ENCODE assay signal across 24 mouse cellular contexts in the genomic region with DNA sequence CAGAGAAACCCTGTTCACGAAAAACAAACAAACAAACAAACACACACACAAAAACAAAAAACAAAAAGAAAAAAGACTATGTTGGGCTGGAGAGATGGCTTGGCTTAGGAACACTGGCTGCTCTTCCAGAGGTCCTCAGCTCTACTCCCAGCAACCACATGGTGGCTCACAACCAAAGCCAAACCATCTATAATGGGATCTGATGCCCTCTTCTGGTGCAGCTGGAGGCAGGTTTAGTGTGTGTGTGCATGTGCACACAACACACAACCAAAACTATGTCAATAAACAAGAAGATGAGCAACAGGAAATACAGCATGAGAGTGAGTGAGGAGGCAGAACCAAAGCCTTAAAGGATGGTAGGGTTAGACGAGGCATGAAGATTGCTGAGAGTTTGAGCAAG. TPM values are rescaled to one million over a fixed set of nuclear protein-coding genes. Genes with fewer than 3 reads are reported as not detected.
DNase-seq lines count a peak whose midpoint lies in the region; ATAC-seq and TF ChIP-seq lines count a peak whose summit lies in the region.
"Had no signal": no experiment of that assay in that cellular context is flagged by ENCODE, and none has a peak within 500 bp of the region (broad histone marks: within the 10 kb centered on the region; RNA-seq: fewer than 3 reads in every experiment).

No protein-coding gene starts in this region.

- in situ Hi-C loops in Patski (cut with MboI; ENCODE audit: low pct_unique_long_range_greater_than_20kb) = no loop called here

- H3K36me3 ChIP-seq in kidney, postnatal 0 days (ENCODE audit: insufficient read depth, low read length) = no peaks in the 10 kb centered on the region
- H3K36me3 ChIP-seq: limb, embryonic 13.5 days; neural tube, embryonic 12.5 days had no signal

- H3K27ac ChIP-seq in kidney, postnatal 0 days = no peak overlapping the region
- H3K27ac ChIP-seq: embryonic facial prominence, embryonic 15.5 days; limb, embryonic 13.5 days; neural tube, embryonic 12.5 days had no signal

- no peak for ATAC-seq in kidney, postnatal 0 days (replicated peaks; ENCODE audit: low FRiP score, low read depth)
- ATAC-seq in Patski = no peak
- ATAC-seq in granulocyte monocyte progenitor cell, adult 5-6 weeks (replicated peaks; ENCODE audit: poor library complexity, severe bottlenecking) = no peak
- ATAC-seq: CD4-positive, CD25-positive, alpha-beta regulatory T cell, adult 4 months had no signal

- POLR2A ChIA-PET in Patski (lab: Charles Lee) = no interaction called here

- H3K9ac ChIP-seq in kidney, postnatal 0 days (ENCODE audit: low read depth, low read length) = no peak overlapping the region
- H3K9ac ChIP-seq: embryonic facial prominence, embryonic 15.5 days; limb, embryonic 13.5 days; neural tube, embryonic 12.5 days had no signal

- H3K4me1 ChIP-seq in kidney, postnatal 0 days (replicated peaks; ENCODE audit: insufficient read depth, low read length) = no peaks in the 10 kb centered on the region

- H3K4me2 ChIP-seq in kidney, postnatal 0 days (ENCODE audit: low read length) = no peak overlapping the region
- H3K4me2 ChIP-seq: embryonic facial prominence, embryonic 15.5 days; limb, embryonic 13.5 days; midbrain, embryonic 11.5 days; neural tube, embryonic 12.5 days had no signal

- WGBS in kidney, postnatal 0 days = 74% methylated on average over 2 of the region's 2 CpGs

- DNase-seq in kidney, postnatal 0 days (ENCODE audit: low spot score) = no peak
- DNase-seq in kidney, adult 11 months = no peak
- DNase-seq in 3T3-L1 (ENCODE audit: low read depth, low spot score) = peak; percentile 28
- DNase-seq in A20 (ENCODE audit: low read depth, low spot score) = peak; percentile 53
- no peak for DNase-seq in Patski (ENCODE audit: low read depth, low spot score)
- no peak for DNase-seq in frontal cortex, postnatal 14 days (ENCODE audit: low spot score in 2 of 2)
- no peak for DNase-seq in kidney, postnatal 4 days
- DNase-seq: adrenal gland, postnatal 36 days; cerebellum, adult 18-20 months; cerebellum, postnatal 36 days; kidney, adult 8-10 months; thymus, postnatal 4 days had no signal

- peak; percentile 56 for TF ChIP-seq CTCF in kidney, postnatal 0 days (IDR thresholded peaks at IDR 0.05; ENCODE audit: low read depth)
- TF ChIP-seq CTCF in Patski (IDR thresholded peaks at IDR 0.05) = peak; percentile 43

- H3K27me3 ChIP-seq in kidney, postnatal 0 days (ENCODE audit: insufficient read depth, low read length) = no peaks in the 10 kb centered on the region
- H3K27me3 ChIP-seq in Patski = no peaks in the 10 kb centered on the region
- H3K27me3 ChIP-seq: neural tube, embryonic 12.5 days had no signal

- H3K9me3 ChIP-seq in kidney, postnatal 0 days (replicated peaks; ENCODE audit: low read length) = no peaks in the 10 kb centered on the region
- H3K9me3 ChIP-seq: embryonic facial prominence, embryonic 15.5 days; limb, embryonic 13.5 days; neural tube, embryonic 12.5 days had no signal

- H3K4me3 ChIP-seq in kidney, postnatal 0 days (replicated peaks; ENCODE audit: low read depth, low read length) = no peak overlapping the region
- H3K4me3 ChIP-seq: embryonic facial prominence, embryonic 15.5 days; limb, embryonic 13.5 days; neural tube, embryonic 12.5 days had no signal

- CTCF ChIA-PET in Patski (lab: Charles Lee) = no interaction called here

RNA-seq across cellular contexts. Expression of a gene that starts 3.0 kb away (rescaled TPM):
- 85.8 and 90.6 TPM in 2 replicates for polyA plus RNA-seq in kidney, postnatal 0 days (2015; fragmentation: Nextera tagmentation; extraction: Ambion mirVana)
- 100 TPM for polyA plus RNA-seq in Patski (2021)
- 88.7 and 94.9 TPM in 2 replicates for total RNA-seq in granulocyte monocyte progenitor cell, adult 5-6 weeks (2014; fragmentation: Nextera tagmentation)
- total RNA-seq in granulocyte monocyte progenitor cell, adult 5-6 weeks (2017) = 37.0 and 44.1 TPM in 2 replicates

RNA-seq across cellular contexts. Expression of a gene that starts 7.4 kb away (rescaled TPM):
- not detected in 2 replicates for polyA plus RNA-seq in kidney, postnatal 0 days (2015; fragmentation: Nextera tagmentation; extraction: Ambion mirVana)
- not detected for polyA plus RNA-seq in Patski (2021)
- total RNA-seq in granulocyte monocyte progenitor cell, adult 5-6 weeks (2014; fragmentation: Nextera tagmentation) = not detected in 2 replicates
- not detected in 2 replicates for total RNA-seq in granulocyte monocyte progenitor cell, adult 5-6 weeks (2017)
- total RNA-seq: adrenal gland, postnatal 36 days; gastrocnemius, adult 8-10 months; hematopoietic stem cell, adult 5-6 weeks; layer of hippocampus, postnatal 10 days; left cerebral cortex, postnatal 14 days had no signal
- polyA plus RNA-seq: CD4-positive, CD25-positive, alpha-beta regulatory T cell, adult 4 months; embryonic facial prominence, embryonic 15.5 days; forebrain, embryonic 11.5 days; heart, embryonic 14.5 days; limb, embryonic 13.5 days; midbrain, embryonic 11.5 days; neural tube, embryonic 12.5 days had no signal

RNA-seq across cellular contexts. Expression of a gene that starts 26.0 kb away (rescaled TPM):
- polyA plus RNA-seq in kidney, postnatal 0 days (2015; fragmentation: Nextera tagmentation; extraction: Ambion mirVana) = 14.9 and 20.5 TPM in 2 replicates
- 1.2 TPM for polyA plus RNA-seq in Patski (2021)
- not detected in 2 replicates for total RNA-seq in granulocyte monocyte progenitor cell, adult 5-6 weeks (2014; fragmentation: Nextera tagmentation)
- total RNA-seq in granulocyte monocyte progenitor cell, adult 5-6 weeks (2017) = under 0.01 TPM in 1 of 2 replicates, not detected in the other
- total RNA-seq: gastrocnemius, adult 8-10 months; hematopoietic stem cell, adult 5-6 weeks had no signal
- polyA plus RNA-seq: CD4-positive, CD25-positive, alpha-beta regulatory T cell, adult 4 months had no signal

RNA-seq across cellular contexts. Expression of a gene that starts 33.5 kb away (rescaled TPM):
- 31.7 and 33.2 TPM in 2 replicates for polyA plus RNA-seq in kidney, postnatal 0 days (2015; fragmentation: Nextera tagmentation; extraction: Ambion mirVana)
- 74.0 TPM for polyA plus RNA-seq in Patski (2021)
- total RNA-seq in granulocyte monocyte progenitor cell, adult 5-6 weeks (2014; fragmentation: Nextera tagmentation) = 29.1 and 34.1 TPM in 2 replicates
- 17.2 and 20.8 TPM in 2 replicates for total RNA-seq in granulocyte monocyte progenitor cell, adult 5-6 weeks (2017)

RNA-seq across cellular contexts. Expression of a gene that starts 43.8 kb away (rescaled TPM):
- polyA plus RNA-seq in kidney, postnatal 0 days (2015; fragmentation: Nextera tagmentation; extraction: Ambion mirVana) = 1,356 and 1,385 TPM in 2 replicates
- 605 TPM for polyA plus RNA-seq in Patski (2021)
- 618 and 720 TPM in 2 replicates for total RNA-seq in granulocyte monocyte progenitor cell, adult 5-6 weeks (2014; fragmentation: Nextera tagmentation)
- 72.3 and 102 TPM in 2 replicates for total RNA-seq in granulocyte monocyte progenitor cell, adult 5-6 weeks (2017)

Comparison
In these comparisons a context has a peak if more than half of its experiments do, and no peak if none do; other contexts are left out.
1. DNase-seq: peak in 3T3-L1 (single experiment) and A20 (single experiment); none in kidney, postnatal 0 days (single experiment), kidney, adult 11 months (single experiment), Patski (single experiment), frontal cortex, postnatal 14 days (0 of 2) and kidney, postnatal 4 days (0 of 2).